In genomic region chr19:30613150-30613865, GRCm38 (mm10) we compare ENCODE assay signal across 23 mouse cellular contexts.
DNase-seq lines count a peak whose midpoint lies in the region; ATAC-seq and TF ChIP-seq lines count a peak whose summit lies in the region.
"Had no signal": no experiment of that assay in that cellular context is flagged by ENCODE, and none has a peak within 500 bp of the region (broad histone marks: within the 10 kb centered on the region; RNA-seq: fewer than 3 reads in every experiment).

No protein-coding gene starts in this region.

- no peak overlapping the region for H3K9ac ChIP-seq in forebrain, postnatal 0 days

- peak; percentile 67 for ATAC-seq in forebrain, postnatal 0 days
- peak; percentile 93 for ATAC-seq in frontal cortex, adult (ENCODE audit: low TSS enrichment)
- no peak for ATAC-seq in megakaryocyte progenitor cell, adult 5-6 weeks (replicated peaks; ENCODE audit: poor library complexity)
- ATAC-seq: activated CD4-positive, CD25-positive, alpha-beta regulatory T cell, adult 4 months; CD4-positive, CD25-positive, alpha-beta regulatory T cell, adult 4 months; Patski had no signal

- H3K4me1 ChIP-seq in forebrain, postnatal 0 days (ENCODE audit: insufficient read depth) = no peaks in the 10 kb centered on the region
- no peaks in the 10 kb centered on the region for H3K4me1 ChIP-seq in forebrain, embryonic 10.5 days

- peak; percentile 13 for DNase-seq in forebrain, postnatal 0 days
- no peak for DNase-seq in forebrain, embryonic 10.5 days (ENCODE audit: extremely low spot score, low spot score)
- no peak for DNase-seq in frontal cortex, postnatal 14 days (ENCODE audit: low spot score in 2 of 2)
- peak; percentile 20 for DNase-seq in brain, adult 2 months (ENCODE audit: low read depth, low spot score)
- peak; percentile 16 for DNase-seq in telencephalon, adult 2 months (ENCODE audit: low read depth, low spot score)
- no peak for DNase-seq in heart, adult 8-10 months (ENCODE audit: low spot score)
- DNase-seq: adrenal gland, adult 2 months; adrenal gland, adult 8-10 months; adrenal gland, postnatal 10 days; adrenal gland, postnatal 14 days; adrenal gland, postnatal 25 days; adrenal gland, postnatal 36 days; B cell, adult 2 months; cerebellum, adult 11 months; cerebellum, adult 11-12 months; cerebellum, adult 18-20 months had no signal

- no peaks in the 10 kb centered on the region for H3K36me3 ChIP-seq in forebrain, postnatal 0 days (ENCODE audit: insufficient read depth)
- H3K36me3 ChIP-seq in forebrain, embryonic 10.5 days (replicated peaks) = no peaks in the 10 kb centered on the region
- H3K36me3 ChIP-seq: G1E had no signal

- no peak for TF ChIP-seq CTCF in forebrain, postnatal 0 days (IDR thresholded peaks at IDR 0.05; ENCODE audit: low read depth)

- H3K9me3 ChIP-seq in forebrain, postnatal 0 days (ENCODE audit: low read length) = no peaks in the 10 kb centered on the region
- H3K9me3 ChIP-seq in forebrain, embryonic 10.5 days = peaks cover 12% of the 10 kb centered on the region; the same call in 1 of the 2 replicates

- no peak overlapping the region for H3K27ac ChIP-seq in forebrain, postnatal 0 days (ENCODE audit: low read depth, low read length)
- no peak overlapping the region for H3K27ac ChIP-seq in forebrain, embryonic 10.5 days

- no peak overlapping the region for H3K4me2 ChIP-seq in forebrain, postnatal 0 days (ENCODE audit: low read depth)

- no peaks in the 10 kb centered on the region for H3K27me3 ChIP-seq in forebrain, postnatal 0 days (ENCODE audit: insufficient read depth, low read length)
- H3K27me3 ChIP-seq in forebrain, embryonic 10.5 days (ENCODE audit: poor library complexity, severe bottlenecking) = no peaks in the 10 kb centered on the region
- H3K27me3 ChIP-seq: CH12.LX had no signal

- no peak overlapping the region for H3K4me3 ChIP-seq in forebrain, postnatal 0 days (ENCODE audit: low read depth, low read length)
- H3K4me3 ChIP-seq in forebrain, embryonic 10.5 days = no peak overlapping the region

- WGBS in forebrain, postnatal 0 days = 73% methylated on average over 3 of the region's 3 CpGs
- WGBS in forebrain, embryonic 10.5 days = 84% methylated on average over 3 of the region's 3 CpGs

Comparison
In these comparisons a context has a peak if more than half of its experiments do, and no peak if none do; other contexts are left out.
1. DNase-seq: peak in forebrain, postnatal 0 days (single experiment), brain, adult 2 months (single experiment) and telencephalon, adult 2 months (single experiment); none in forebrain, embryonic 10.5 days (single experiment), frontal cortex, postnatal 14 days (0 of 2) and heart, adult 8-10 months (single experiment).